Mouse (Mus musculus): ENCODE results near the gene Rab5b.

DNA sequence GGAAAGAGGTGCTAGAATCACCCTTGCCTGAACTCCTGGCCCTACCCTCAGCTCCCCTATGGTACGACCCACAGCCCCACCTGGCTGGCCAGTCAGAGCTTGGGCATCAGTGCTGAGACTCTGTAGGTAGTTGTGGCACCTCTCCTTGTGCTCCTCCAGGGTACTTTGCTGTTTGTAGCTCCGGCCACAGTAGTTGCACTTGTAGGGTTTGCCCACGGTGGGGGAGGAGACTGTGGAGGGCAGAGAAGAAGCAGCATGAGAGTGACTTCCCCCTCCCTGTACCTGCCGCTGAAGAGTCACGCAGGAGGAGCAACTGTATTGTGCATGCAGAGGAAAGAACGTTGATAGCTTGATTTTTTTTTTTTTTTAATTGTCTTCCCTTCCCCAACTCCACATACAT, 59.5 kb downstream of the Rab5b start:
- no peak for TF ChIP-seq GATA1 (IDR thresholded peaks at IDR 0.05; ENCODE audit: borderline replicate concordance, low read length)
- TF ChIP-seq FLI1 (IDR thresholded peaks at IDR 0.05; ENCODE audit: low read length) = no peak

Data from megakaryocyte, embryonic 14.5 days (primary cell).